Mouse (Mus musculus): ENCODE results near the gene Zfp54. TPM values are rescaled to one million over a fixed set of nuclear protein-coding genes. Genes with fewer than 3 reads are reported as not detected.
"Not testable (repeated sequence)": the region's sequence is repeated elsewhere in the genome, so short reads cannot be mapped to it uniquely, and the experiment has no call there.

Zfp54 gene
- polyA plus RNA-seq, 1 experiment from 2014 or later = 5.8 TPM

- H3K4me3 ChIP-seq (ENCODE audit: low read length) = no peak overlapping the region
- ATAC-seq = no peak
- no peaks in the 10 kb centered on the region for H3K9me3 ChIP-seq (ENCODE audit: control insufficient read depth, low read length)
- H3K4me1 ChIP-seq (ENCODE audit: control insufficient read depth, insufficient read depth, low read depth, low read length) = no peaks in the 10 kb centered on the region
- no peak overlapping the region for H3K4me2 ChIP-seq (ENCODE audit: low read length)
- WGBS = 81% methylated on average over 3 of the region's 3 CpGs
- H3K27me3 ChIP-seq (replicated peaks; ENCODE audit: control insufficient read depth, insufficient read depth, low read length) = no peaks in the 10 kb centered on the region
- H3K36me3 ChIP-seq (ENCODE audit: control insufficient read depth, insufficient read depth, low read length) = no peaks in the 10 kb centered on the region
- H3K27ac ChIP-seq (ENCODE audit: low read depth, low read length) = no peak overlapping the region
- H3K9ac ChIP-seq (ENCODE audit: low read depth, low read length) = no peak overlapping the region
Observed at GRCm38 (mm10) chr17:21472032-21472652, 49.1 kb downstream of the Zfp54 start.

- 75% methylated on average over 2 of the region's 2 CpGs for WGBS
- no peak for ATAC-seq
- Histone ChIP-seq H3K4me1 (ENCODE audit: control insufficient read depth, insufficient read depth, low read depth, low read length) (no peaks in the 10 kb centered on the region), H3K36me3 (ENCODE audit: control insufficient read depth, insufficient read depth, low read length) (no peaks in the 10 kb centered on the region), H3K4me3 (ENCODE audit: low read length) (no peak overlapping the region), H3K9me3 (ENCODE audit: control insufficient read depth, low read length) (no peaks in the 10 kb centered on the region), H3K9ac (ENCODE audit: low read depth, low read length) (no peak overlapping the region), H3K27me3 (replicated peaks; ENCODE audit: control insufficient read depth, insufficient read depth, low read length) (no peaks in the 10 kb centered on the region), H3K4me2 (ENCODE audit: low read length) (no peak overlapping the region), H3K27ac (ENCODE audit: low read depth, low read length) (no peak overlapping the region)
Observed at GRCm38 (mm10) chr17:21472653-21473307, 49.8 kb downstream of the Zfp54 start.

- Histone ChIP-seq H3K27ac (ENCODE audit: low read depth, low read length) (no peak overlapping the region), H3K9me3 (ENCODE audit: control insufficient read depth, low read length) (no peaks in the 10 kb centered on the region), H3K9ac (ENCODE audit: low read depth, low read length) (no peak overlapping the region), H3K36me3 (ENCODE audit: control insufficient read depth, insufficient read depth, low read length) (no peaks in the 10 kb centered on the region), H3K4me1 (ENCODE audit: control insufficient read depth, insufficient read depth, low read depth, low read length) (no peaks in the 10 kb centered on the region), H3K4me2 (ENCODE audit: low read length) (no peak overlapping the region), H3K4me3 (ENCODE audit: low read length) (no peak overlapping the region), H3K27me3 (replicated peaks; ENCODE audit: control insufficient read depth, insufficient read depth, low read length) (no peaks in the 10 kb centered on the region)
- no peak for ATAC-seq
- WGBS = 39% methylated on average over 14 of the region's 14 CpGs
Observed at GRCm38 (mm10) chr17:21473362-21474190, 50.5 kb downstream of the Zfp54 start.

GRCm38 (mm10) chr17:21474729-21475128 is 51.7 kb downstream of the Zfp54 start:
- WGBS = 19% methylated on average over 9 of the region's 10 CpGs
- not testable (repeated sequence) for H3K4me1 ChIP-seq (ENCODE audit: control insufficient read depth, insufficient read depth, low read depth, low read length); H3K36me3 ChIP-seq (ENCODE audit: control insufficient read depth, insufficient read depth, low read length); H3K27ac ChIP-seq (ENCODE audit: low read depth, low read length); ATAC-seq; H3K4me3 ChIP-seq (ENCODE audit: low read length); H3K4me2 ChIP-seq (ENCODE audit: low read length); H3K9me3 ChIP-seq (ENCODE audit: control insufficient read depth, low read length); H3K27me3 ChIP-seq (replicated peaks; ENCODE audit: control insufficient read depth, insufficient read depth, low read length); H3K9ac ChIP-seq (ENCODE audit: low read depth, low read length)

DNA sequence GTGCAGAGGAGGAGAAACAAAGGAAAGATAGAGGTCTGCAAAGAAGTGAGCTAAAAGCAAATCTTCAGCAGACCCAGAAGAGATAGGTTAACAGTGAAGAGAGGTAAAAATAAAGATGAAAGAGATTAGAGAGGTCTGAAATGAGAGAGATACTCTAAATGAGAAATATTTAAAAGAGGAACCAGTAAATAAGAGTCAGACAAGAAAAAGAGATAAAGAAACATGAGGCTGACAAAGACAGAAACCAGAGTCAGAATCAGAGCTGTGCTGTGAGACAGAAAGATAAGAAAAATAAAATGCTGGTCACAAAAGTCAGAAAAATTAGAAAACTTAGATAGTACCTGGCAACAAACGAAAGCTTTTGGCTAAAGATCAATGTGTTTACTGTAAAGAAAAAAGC is 52.3 kb downstream of the Zfp54 start:
- 87% methylated on average over 1 of the region's 1 CpGs for WGBS
- H3K36me3 ChIP-seq (ENCODE audit: control insufficient read depth, insufficient read depth, low read length); H3K4me3 ChIP-seq (ENCODE audit: low read length); H3K27me3 ChIP-seq (replicated peaks; ENCODE audit: control insufficient read depth, insufficient read depth, low read length); H3K4me1 ChIP-seq (ENCODE audit: control insufficient read depth, insufficient read depth, low read depth, low read length); ATAC-seq; H3K4me2 ChIP-seq (ENCODE audit: low read length); H3K9ac ChIP-seq (ENCODE audit: low read depth, low read length); H3K9me3 ChIP-seq (ENCODE audit: control insufficient read depth, low read length); H3K27ac ChIP-seq (ENCODE audit: low read depth, low read length): not testable (repeated sequence)

DNA sequence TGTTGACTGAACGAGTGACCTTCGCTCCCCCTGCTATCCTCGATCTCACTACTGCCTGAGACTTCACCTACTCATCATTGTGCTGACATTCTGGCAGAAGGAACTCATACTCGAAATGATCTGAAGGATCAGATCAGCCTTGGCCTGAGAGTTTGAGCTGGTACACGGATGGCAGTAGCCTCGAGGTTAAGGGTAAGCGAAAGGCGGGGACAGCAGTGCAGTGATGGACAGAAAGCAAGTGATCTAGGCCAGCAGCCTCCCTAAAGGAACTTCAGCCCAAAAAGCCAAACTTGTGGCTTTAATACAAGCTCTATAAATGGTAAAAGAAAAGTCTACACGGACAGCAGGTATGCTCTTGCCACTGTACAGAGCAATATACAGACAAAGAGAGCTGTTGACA is 53.3 kb downstream of the Zfp54 start:
- H3K27me3 ChIP-seq (replicated peaks; ENCODE audit: control insufficient read depth, insufficient read depth, low read length); H3K9ac ChIP-seq (ENCODE audit: low read depth, low read length); H3K27ac ChIP-seq (ENCODE audit: low read depth, low read length); H3K4me3 ChIP-seq (ENCODE audit: low read length); H3K4me2 ChIP-seq (ENCODE audit: low read length); H3K9me3 ChIP-seq (ENCODE audit: control insufficient read depth, low read length); H3K36me3 ChIP-seq (ENCODE audit: control insufficient read depth, insufficient read depth, low read length); ATAC-seq; H3K4me1 ChIP-seq (ENCODE audit: control insufficient read depth, insufficient read depth, low read depth, low read length): not testable (repeated sequence)
- 89% methylated on average over 4 of the region's 9 CpGs for WGBS

DNA sequence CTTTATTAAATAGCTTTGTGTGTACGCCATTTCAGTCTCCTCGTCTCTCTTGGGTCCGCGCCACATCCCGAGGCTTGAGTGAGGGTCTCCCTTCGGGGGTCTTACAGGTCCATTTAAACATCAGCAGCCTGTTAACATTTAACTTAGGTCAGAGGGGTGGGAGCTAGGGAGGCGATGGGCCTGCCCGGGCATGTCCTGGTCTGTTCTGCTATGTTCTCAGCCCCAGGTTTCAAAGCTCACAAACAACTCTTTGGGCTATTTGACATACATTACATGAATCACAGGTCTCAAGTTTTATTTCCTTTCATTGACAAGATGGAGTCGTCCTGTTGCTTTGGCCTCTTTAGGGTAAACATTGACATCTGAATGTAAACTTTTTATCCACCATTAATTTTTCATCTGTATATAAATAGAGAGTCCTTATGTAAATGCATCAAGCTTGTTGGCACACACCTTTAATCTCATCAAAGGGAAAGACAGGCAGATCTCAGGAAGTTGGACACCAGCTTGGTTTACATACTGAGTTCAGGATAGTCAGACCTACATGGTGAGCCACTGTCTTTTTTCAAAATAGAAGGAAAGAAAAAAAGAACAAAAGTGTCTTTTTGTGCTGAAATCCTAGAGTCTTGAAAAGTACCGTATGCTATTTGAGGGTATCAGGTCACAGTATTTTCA is 55.2 kb downstream of the Zfp54 start:
- H3K9ac ChIP-seq (ENCODE audit: low read depth, low read length); H3K4me2 ChIP-seq (ENCODE audit: low read length); H3K36me3 ChIP-seq (ENCODE audit: control insufficient read depth, insufficient read depth, low read length); H3K27me3 ChIP-seq (replicated peaks; ENCODE audit: control insufficient read depth, insufficient read depth, low read length); ATAC-seq; H3K27ac ChIP-seq (ENCODE audit: low read depth, low read length); H3K9me3 ChIP-seq (ENCODE audit: control insufficient read depth, low read length); H3K4me1 ChIP-seq (ENCODE audit: control insufficient read depth, insufficient read depth, low read depth, low read length); H3K4me3 ChIP-seq (ENCODE audit: low read length): not testable (repeated sequence)
- 84% methylated on average over 9 of the region's 10 CpGs for WGBS

Measured in hindbrain, embryonic 16.5 days (tissue).